Mouse (Mus musculus) ES-E14 (cell line): ENCODE measurements around the gene Cfap77. TPM values are rescaled to one million over a fixed set of nuclear protein-coding genes. Genes with fewer than 3 reads are reported as not detected.

Experiments used
- DNase-seq: peaks from one replicate; pipeline ENCODE4 v3.0.0-alpha.2; 2013; ENCODE audit warnings: low read depth, low spot score
- H3K27ac ChIP-seq: 2 replicates; pipeline ENCODE4 v1.5.1; 2012; ENCODE audit warnings: low read depth, mild to moderate bottlenecking, low read length, moderate library complexity, mixed read lengths; ENCODE audit not compliant: poor library complexity, insufficient read depth, severe bottlenecking
- H3K36me3 ChIP-seq: 2 replicates; pipeline ENCODE4 v1.6.1; 2012; ENCODE audit warnings: mild to moderate bottlenecking, low read length, moderate library complexity, mixed read lengths; ENCODE audit not compliant: control insufficient read depth, poor library complexity, insufficient read depth, severe bottlenecking
- H3K4me1 ChIP-seq, 2 experiments: fragments of 150-350 bp in 1 of 2; sonication (generic) in 1 of 2; 2 replicates each; pipeline ENCODE4 v1.6.1; 2012; ENCODE audit warnings: low read length in 2 of 2, mild to moderate bottlenecking in 1 of 2, mixed read lengths in 1 of 2; ENCODE audit not compliant: control insufficient read depth in 2 of 2, insufficient read depth in 2 of 2, poor library complexity in 1 of 2
- H3K4me3 ChIP-seq, 2 experiments: fragments of 150-350 bp in 1 of 2; sonication (generic) in 1 of 2; 2 replicates each; pipeline ENCODE4 v1.5.1; 2012; ENCODE audit warnings: low read length in 2 of 2, low read depth in 1 of 2, mild to moderate bottlenecking in 1 of 2, mixed read lengths in 1 of 2; ENCODE audit not compliant: insufficient read depth in 1 of 2, poor library complexity in 1 of 2, severe bottlenecking in 1 of 2
- H3K9ac ChIP-seq: 2 replicates; pipeline ENCODE4 v1.6.1; 2012; ENCODE audit warnings: low read depth, mild to moderate bottlenecking, low read length, mixed read lengths; ENCODE audit not compliant: poor library complexity, insufficient read depth, severe bottlenecking
- H3K9me3 ChIP-seq: fragments of 150-350 bp; sonication (generic); 2 replicates; pipeline ENCODE4 v1.6.1; 2012; ENCODE audit warnings: low read depth, mild to moderate bottlenecking, low read length; ENCODE audit not compliant: control insufficient read depth, insufficient read depth
- CHD2 ChIP-seq: IDR thresholded peaks from 2 replicates; pipeline ENCODE4 v1.6.1; 2014; ENCODE audit warnings: mild to moderate bottlenecking, low read depth, low read length, inconsistent platforms
- HCFC1 ChIP-seq: IDR thresholded peaks from 2 replicates; pipeline ENCODE4 v1.6.1; 2012; ENCODE audit warnings: low read length, inconsistent platforms, borderline replicate concordance; ENCODE audit not compliant: insufficient read depth
- MAFK ChIP-seq: IDR thresholded peaks from 2 replicates; pipeline ENCODE4 v1.6.1; 2014; ENCODE audit warnings: mild to moderate bottlenecking, low read depth, low read length, inconsistent platforms; ENCODE audit not compliant: insufficient read depth
- ZC3H11A ChIP-seq: IDR thresholded peaks from 2 replicates; pipeline ENCODE4 v1.6.1; 2012; ENCODE audit warnings: low read depth, mild to moderate bottlenecking, inconsistent platforms, low read length, borderline replicate concordance
- ZNF384 ChIP-seq: IDR thresholded peaks from 2 replicates; pipeline ENCODE4 v1.6.1; 2012; ENCODE audit warnings: low read depth, low read length, inconsistent platforms
- in situ Hi-C, 2 experiments: fragments of 600-800 bp; cut with MboI; formaldehyde crosslinking; loops; one replicate each; pipeline ENCODE4 v1.15.1; 2025; ENCODE audit warnings: low sequenced_read_pairs in 2 of 2, inconsistent platforms in 1 of 2; ENCODE audit not compliant: unreplicated experiment in 2 of 2
- total RNA-seq: library from RNA; depleted of rRNA; stranded (reverse); fragments of 300-350 nt; gene quantifications from 2 replicates; pipeline ENCODE4 v1.2.3, GENCODE M21; 2012; rRNA removed

Gene Cfap77
- total RNA-seq, 1 experiment = 1.0 TPM

DNA sequence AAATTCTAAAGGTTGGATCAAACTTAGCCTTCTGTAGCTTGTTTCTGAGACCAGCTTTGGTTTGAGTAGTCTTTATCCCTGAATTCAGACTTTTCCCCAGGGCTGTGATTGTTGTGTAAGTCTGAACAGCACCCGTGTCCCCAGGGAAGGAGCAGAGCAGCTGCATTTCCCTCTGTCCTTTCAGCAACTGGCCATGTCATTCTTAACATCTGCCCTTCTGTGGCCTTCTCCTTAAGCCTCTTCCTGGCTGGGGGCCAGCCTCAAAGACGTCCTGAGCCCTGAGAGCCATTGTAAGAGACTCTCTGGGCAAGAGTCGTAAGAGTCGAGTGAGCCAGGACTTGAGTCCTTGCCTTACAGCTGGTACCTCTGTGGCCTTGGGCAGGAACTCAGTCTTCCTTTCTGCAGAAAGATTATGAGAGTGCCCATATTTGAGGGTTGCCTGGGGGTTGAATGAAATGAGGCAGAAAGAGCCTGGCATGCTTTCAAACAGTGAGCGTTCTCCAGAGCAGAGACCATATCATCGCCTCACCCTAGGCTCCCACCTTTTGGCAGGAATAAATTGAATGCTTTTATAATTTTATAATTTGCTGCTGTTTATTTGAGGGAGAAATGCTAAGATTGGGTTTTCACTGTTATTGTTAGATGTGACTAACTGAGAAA lies 171.9 kb downstream of the Cfap77 start:
- H3K4me1 ChIP-seq = no peaks in the 10 kb centered on the region
- H3K27ac ChIP-seq = no peak overlapping the region
- TF ChIP-seq ZNF384 (no peak), ZC3H11A (no peak), HCFC1 (no peak)
- no peak for DNase-seq
- in situ Hi-C loops = no loop called here
- H3K9me3 ChIP-seq = no peaks in the 10 kb centered on the region
- H3K4me3 ChIP-seq = no peak overlapping the region
- no peak overlapping the region for H3K9ac ChIP-seq
- peaks cover 31% of the 10 kb centered on the region for H3K36me3 ChIP-seq

DNA sequence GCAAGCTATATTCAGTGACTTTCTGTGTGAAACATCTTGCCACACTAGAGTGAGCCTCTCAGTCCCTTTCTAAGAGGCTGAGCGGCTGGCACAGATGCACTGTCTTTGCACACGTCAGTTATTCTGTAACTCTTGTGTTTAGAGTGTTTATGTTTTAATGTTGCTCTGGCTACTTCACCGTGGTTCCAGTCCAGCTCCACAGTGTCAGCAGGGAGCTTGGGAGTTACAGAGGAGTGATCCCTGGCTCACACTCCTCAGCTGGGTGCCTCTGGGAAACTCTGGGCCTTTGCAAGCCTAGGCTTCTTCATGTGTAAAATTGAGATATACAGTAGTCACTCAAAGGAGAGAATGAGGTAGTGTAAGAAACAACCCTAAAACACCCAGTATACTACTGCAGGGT lies 172.8 kb downstream of the Cfap77 start:
- TF ChIP-seq HCFC1 (no peak), ZNF384 (no peak), ZC3H11A (no peak), CHD2 (no peak), MAFK (no peak)
- Histone ChIP-seq H3K27ac (no peak overlapping the region), H3K4me3 (no peak overlapping the region), H3K36me3 (peaks cover 33% of the 10 kb centered on the region), H3K4me1 (no peaks in the 10 kb centered on the region), H3K9ac (no peak overlapping the region), H3K9me3 (no peaks in the 10 kb centered on the region)
- DNase-seq = no peak
- in situ Hi-C loops = no loop called here

GRCm38 (mm10) chr2:28881275-28881674 lies 173.6 kb downstream of the Cfap77 start:
- no peaks in the 10 kb centered on the region for H3K9me3 ChIP-seq
- no peaks in the 10 kb centered on the region for H3K4me1 ChIP-seq
- no peak overlapping the region for H3K4me3 ChIP-seq
- H3K9ac ChIP-seq = no peak overlapping the region
- no peak overlapping the region for H3K27ac ChIP-seq
- DNase-seq = no peak
- H3K36me3 ChIP-seq = peaks cover 32% of the 10 kb centered on the region
- TF ChIP-seq ZC3H11A (no peak), CHD2 (no peak)
- in situ Hi-C loops = no loop called here

Other genes starting within 250 kb of the Cfap77 start
- gene Gtf3c4, start 214.7 kb downstream of the Cfap77 start, total RNA-seq = 35.4 and 38.1 TPM in 2 replicates
- gene Ddx31, start 214.7 kb downstream of the Cfap77 start, total RNA-seq = 20.9 and 23.8 TPM in 2 replicates
- 0.18 and 0.26 TPM in 2 replicates for gene Barhl1, start 138.4 kb downstream of the Cfap77 start, total RNA-seq
- 21.0 and 24.4 TPM in 2 replicates for gene Ttf1, start 5.2 kb upstream of the Cfap77 start, total RNA-seq
- gene Setx, start 69.1 kb upstream of the Cfap77 start, total RNA-seq = 119 and 123 TPM in 2 replicates
- 0.40 and 0.79 TPM in 2 replicates for gene Ntng2, start 197.9 kb upstream of the Cfap77 start, total RNA-seq